Comparison of ENCODE assay signal across 26 mouse cellular contexts in the genomic region with DNA sequence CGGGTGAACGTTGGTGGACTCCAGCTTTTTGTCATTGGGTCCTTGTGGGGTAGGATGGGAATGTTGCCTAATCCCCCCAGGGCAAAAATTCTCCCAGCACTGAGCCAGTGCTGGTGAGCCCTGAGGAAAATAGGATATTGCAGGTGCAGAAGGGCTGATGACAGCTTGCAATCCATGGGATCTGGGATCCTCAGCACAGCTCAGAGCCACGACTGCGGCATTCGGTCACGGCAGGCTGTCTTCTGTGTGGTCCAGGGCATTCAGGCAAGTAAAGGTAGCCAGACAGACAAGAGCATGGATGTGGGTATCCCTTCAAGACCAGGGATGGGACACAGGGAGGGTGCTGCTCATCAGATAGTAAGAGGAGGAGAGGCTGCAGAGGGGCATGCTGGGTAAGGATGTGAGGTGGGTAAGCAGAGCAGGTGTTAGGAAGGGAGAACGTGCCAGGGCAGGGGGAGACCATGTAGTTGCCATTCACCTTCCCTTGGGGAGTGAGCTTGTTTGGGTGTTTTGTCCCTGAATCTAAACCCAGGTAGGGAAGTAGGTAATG. TPM values are rescaled to one million over a fixed set of nuclear protein-coding genes. Genes with fewer than 3 reads are reported as not detected.
DNase-seq lines count a peak whose midpoint lies in the region; ATAC-seq and TF ChIP-seq lines count a peak whose summit lies in the region.
"Had no signal": no experiment of that assay in that cellular context is flagged by ENCODE, and none has a peak within 500 bp of the region (broad histone marks: within the 10 kb centered on the region; RNA-seq: fewer than 3 reads in every experiment).

No protein-coding gene starts in this region.

- no peak overlapping the region for H3K4me2 ChIP-seq in embryonic facial prominence, embryonic 15.5 days (replicated peaks)
- H3K4me2 ChIP-seq in midbrain, embryonic 15.5 days, result peak overlapping the region; percentile 81; the same call in 1 of the 2 replicates
- peak overlapping the region; percentile 80 for H3K4me2 ChIP-seq in neural tube, embryonic 13.5 days
- H3K4me2 ChIP-seq: embryonic facial prominence, embryonic 13.5 days; heart, embryonic 12.5 days; stomach, embryonic 15.5 days had no signal

- peaks cover 23% of the 10 kb centered on the region for H3K4me1 ChIP-seq in embryonic facial prominence, embryonic 15.5 days
- H3K4me1 ChIP-seq in embryonic facial prominence, embryonic 10.5 days, result peaks cover 23% of the 10 kb centered on the region
- peaks cover 22% of the 10 kb centered on the region for H3K4me1 ChIP-seq in midbrain, embryonic 15.5 days
- peaks cover 25% of the 10 kb centered on the region for H3K4me1 ChIP-seq in midbrain, embryonic 10.5 days
- peaks cover 39% of the 10 kb centered on the region for H3K4me1 ChIP-seq in neural tube, embryonic 13.5 days (replicated peaks)

- H3K9me3 ChIP-seq in embryonic facial prominence, embryonic 15.5 days (replicated peaks), result no peaks in the 10 kb centered on the region
- peaks cover 4% of the 10 kb centered on the region; the same call in 1 of the 2 replicates for H3K9me3 ChIP-seq in embryonic facial prominence, embryonic 10.5 days
- H3K9me3 ChIP-seq in midbrain, embryonic 15.5 days, result no peaks in the 10 kb centered on the region
- H3K9me3 ChIP-seq in midbrain, embryonic 10.5 days (replicated peaks), result no peaks in the 10 kb centered on the region
- H3K9me3 ChIP-seq in neural tube, embryonic 13.5 days, result no peaks in the 10 kb centered on the region
- H3K9me3 ChIP-seq: limb, embryonic 10.5 days; stomach, embryonic 15.5 days had no signal

- H3K36me3 ChIP-seq in embryonic facial prominence, embryonic 15.5 days, result no peaks in the 10 kb centered on the region
- no peaks in the 10 kb centered on the region for H3K36me3 ChIP-seq in embryonic facial prominence, embryonic 10.5 days (replicated peaks)
- H3K36me3 ChIP-seq in midbrain, embryonic 15.5 days (replicated peaks), result no peaks in the 10 kb centered on the region
- no peaks in the 10 kb centered on the region for H3K36me3 ChIP-seq in midbrain, embryonic 10.5 days
- no peaks in the 10 kb centered on the region for H3K36me3 ChIP-seq in neural tube, embryonic 13.5 days
- H3K36me3 ChIP-seq: embryonic facial prominence, embryonic 13.5 days; G1E; heart, embryonic 12.5 days; limb, embryonic 10.5 days; stomach, embryonic 15.5 days had no signal

- H3K27ac ChIP-seq in embryonic facial prominence, embryonic 15.5 days (replicated peaks), result no peak overlapping the region
- H3K27ac ChIP-seq in embryonic facial prominence, embryonic 10.5 days (replicated peaks), result no peak overlapping the region
- H3K27ac ChIP-seq in midbrain, embryonic 15.5 days, result no peak overlapping the region
- H3K27ac ChIP-seq in midbrain, embryonic 10.5 days (replicated peaks), result no peak overlapping the region
- no peak overlapping the region for H3K27ac ChIP-seq in neural tube, embryonic 13.5 days (replicated peaks)
- H3K27ac ChIP-seq in layer of hippocampus, adult 2 months, result no peak overlapping the region
- H3K27ac ChIP-seq: embryonic facial prominence, embryonic 13.5 days; limb, embryonic 10.5 days; stomach, embryonic 15.5 days had no signal

- H3K27me3 ChIP-seq in embryonic facial prominence, embryonic 15.5 days, result peaks cover 82% of the 10 kb centered on the region
- H3K27me3 ChIP-seq in embryonic facial prominence, embryonic 10.5 days (replicated peaks; ENCODE audit: low read depth, poor library complexity, severe bottlenecking), result peaks cover 97% of the 10 kb centered on the region
- H3K27me3 ChIP-seq in midbrain, embryonic 15.5 days (replicated peaks), result peaks cover 52% of the 10 kb centered on the region
- peaks cover 85% of the 10 kb centered on the region for H3K27me3 ChIP-seq in midbrain, embryonic 10.5 days (ENCODE audit: low read depth, poor library complexity, severe bottlenecking)
- H3K27me3 ChIP-seq in neural tube, embryonic 13.5 days, result peaks cover 87% of the 10 kb centered on the region

- no peak for TF ChIP-seq CTCF in layer of hippocampus, adult 2 months (conservative IDR thresholded peaks at IDR 0.05)

- WGBS in embryonic facial prominence, embryonic 15.5 days, result 61% methylated on average over 7 of the region's 7 CpGs
- 68% methylated on average over 7 of the region's 7 CpGs for WGBS in embryonic facial prominence, embryonic 10.5 days
- 65% methylated on average over 7 of the region's 7 CpGs for WGBS in midbrain, embryonic 15.5 days
- 68% methylated on average over 7 of the region's 7 CpGs for WGBS in midbrain, embryonic 10.5 days
- WGBS in neural tube, embryonic 13.5 days, result 64% methylated on average over 7 of the region's 7 CpGs

- H3K4me3 ChIP-seq in embryonic facial prominence, embryonic 15.5 days (replicated peaks), result no peak overlapping the region
- H3K4me3 ChIP-seq in embryonic facial prominence, embryonic 10.5 days, result no peak overlapping the region
- peak overlapping the region; percentile 53 for H3K4me3 ChIP-seq in midbrain, embryonic 15.5 days
- no peak overlapping the region for H3K4me3 ChIP-seq in midbrain, embryonic 10.5 days
- H3K4me3 ChIP-seq in neural tube, embryonic 13.5 days, result 0 out of 2 replicates have a peak overlapping the region, but pooled peaks have one; percentile 63
- H3K4me3 ChIP-seq in layer of hippocampus, adult 2 months, result no peak overlapping the region; the same call in 1 of the 2 replicates
- H3K4me3 ChIP-seq: embryonic facial prominence, embryonic 13.5 days; heart, embryonic 12.5 days; limb, embryonic 10.5 days; stomach, embryonic 15.5 days had no signal

- peak; percentile 22; the same call in 1 of the 2 replicates for ATAC-seq in embryonic facial prominence, embryonic 15.5 days (ENCODE audit: insufficient number of reproducible peaks, low FRiP score, low TSS enrichment, low read depth)
- no peak for ATAC-seq in midbrain, embryonic 15.5 days (replicated peaks)
- no peak for ATAC-seq in neural tube, embryonic 13.5 days (ENCODE audit: low read depth)
- ATAC-seq: liver, postnatal 0 days had no signal

- DNase-seq in embryonic facial prominence, embryonic 10.5 days (ENCODE audit: low spot score), result no peak
- no peak for DNase-seq in midbrain, embryonic 10.5 days (ENCODE audit: low spot score)
- DNase-seq in cerebellum, postnatal 10 days, result peak; percentile 52 to 66
- no peak for DNase-seq in layer of hippocampus, adult 2 months (ENCODE audit: low spot score in 2 of 2)
- no peak for DNase-seq in frontal cortex, adult 2 months (ENCODE audit: extremely low spot score in 1 of 2, low spot score in 1 of 2)
- DNase-seq: adrenal gland, postnatal 25 days; gastrocnemius, postnatal 10 days; heart, adult 11 months; heart, postnatal 14 days; kidney, adult 8-10 months; kidney, postnatal 14 days; liver, postnatal 0 days; lung, postnatal 10 days; retina, postnatal 1 day; thymus, adult 18-20 months; thymus, postnatal 4 days had no signal

- H3K9ac ChIP-seq in embryonic facial prominence, embryonic 15.5 days, result no peak overlapping the region
- H3K9ac ChIP-seq in midbrain, embryonic 15.5 days, result no peak overlapping the region
- H3K9ac ChIP-seq in neural tube, embryonic 13.5 days, result peak overlapping the region; percentile 86; the same call in 1 of the 2 replicates
- H3K9ac ChIP-seq: embryonic facial prominence, embryonic 13.5 days; heart, embryonic 12.5 days; liver, postnatal 0 days; stomach, embryonic 15.5 days had no signal

RNA-seq across cellular contexts. Expression of gene Ppp2r2c, which starts 1.5 kb away (rescaled TPM):
- 0.92 and 1.0 TPM in 2 replicates for polyA plus RNA-seq in embryonic facial prominence, embryonic 15.5 days (2015; fragmentation: Nextera tagmentation; extraction: Ambion mirVana)
- polyA plus RNA-seq in embryonic facial prominence, embryonic 10.5 days (2016; fragmentation: Nextera tagmentation; extraction: Ambion mirVana), result 0.73 and 1.2 TPM in 2 replicates
- polyA plus RNA-seq in midbrain, embryonic 15.5 days (2015; fragmentation: Nextera tagmentation; extraction: Ambion mirVana), result 54.7 and 55.3 TPM in 2 replicates
- 0.48 and 0.83 TPM in 2 replicates for polyA plus RNA-seq in midbrain, embryonic 10.5 days (2016; fragmentation: Nextera tagmentation; extraction: Ambion mirVana)
- polyA plus RNA-seq in neural tube, embryonic 13.5 days (2015; fragmentation: Nextera tagmentation; extraction: Ambion mirVana), result 43.1 and 44.8 TPM in 2 replicates
- 100 to 1,000 TPM; 375 to 387 TPM for total RNA-seq in layer of hippocampus, adult 2 months (2021)
- polyA plus RNA-seq in frontal cortex, adult 2 months (2012; rRNA removed), result 354 and 368 TPM in 2 replicates
- total RNA-seq: megakaryocyte-erythroid progenitor cell, adult 5-6 weeks had no signal
- polyA plus RNA-seq: G1E; liver, adult 2 months; liver, postnatal 0 days had no signal

RNA-seq across cellular contexts. Expression of gene Man2b2, which starts 36.3 kb away (rescaled TPM):
- 22.1 and 24.9 TPM in 2 replicates for polyA plus RNA-seq in embryonic facial prominence, embryonic 15.5 days (2015; fragmentation: Nextera tagmentation; extraction: Ambion mirVana)
- polyA plus RNA-seq in embryonic facial prominence, embryonic 10.5 days (2016; fragmentation: Nextera tagmentation; extraction: Ambion mirVana), result 9.6 and 11.1 TPM in 2 replicates
- 11.7 and 13.1 TPM in 2 replicates for polyA plus RNA-seq in midbrain, embryonic 15.5 days (2015; fragmentation: Nextera tagmentation; extraction: Ambion mirVana)
- polyA plus RNA-seq in midbrain, embryonic 10.5 days (2016; fragmentation: Nextera tagmentation; extraction: Ambion mirVana), result 15.4 and 16.2 TPM in 2 replicates
- polyA plus RNA-seq in neural tube, embryonic 13.5 days (2015; fragmentation: Nextera tagmentation; extraction: Ambion mirVana), result 11.9 and 12.9 TPM in 2 replicates
- total RNA-seq in layer of hippocampus, adult 2 months (2021), result 10 to 100 TPM; 29.5 to 31.9 TPM
- 30.3 and 30.5 TPM in 2 replicates for polyA plus RNA-seq in frontal cortex, adult 2 months (2012; rRNA removed)

Comparison
In these comparisons a context has a peak if more than half of its experiments do, and no peak if none do; other contexts are left out.
1. H3K4me3 ChIP-seq: peak in midbrain, embryonic 15.5 days (single experiment) and neural tube, embryonic 13.5 days (single experiment); none in embryonic facial prominence, embryonic 15.5 days (single experiment), embryonic facial prominence, embryonic 10.5 days (single experiment), midbrain, embryonic 10.5 days (single experiment) and layer of hippocampus, adult 2 months (single experiment).
2. RNA of gene Ppp2r2c, which starts 1.5 kb away (polyA plus RNA-seq): 354 to 368 TPM in frontal cortex, adult 2 months, 54.7 to 55.3 TPM in midbrain, embryonic 15.5 days and 43.1 to 44.8 TPM in neural tube, embryonic 13.5 days; 0.73 to 1.2 TPM in embryonic facial prominence, embryonic 10.5 days, 0.92 to 1.0 TPM in embryonic facial prominence, embryonic 15.5 days and 0.48 to 0.83 TPM in midbrain, embryonic 10.5 days; every median in the first group is over 10 times any median in the second.
3. DNase-seq: peak in cerebellum, postnatal 10 days (2 of 2); none in embryonic facial prominence, embryonic 10.5 days (single experiment), midbrain, embryonic 10.5 days (single experiment), layer of hippocampus, adult 2 months (0 of 2) and frontal cortex, adult 2 months (0 of 2).